Mouse (Mus musculus) limb, embryonic 14.5 days (tissue): Measurements from ENCODE around the gene Cxcl10. TPM values are rescaled to one million over a fixed set of nuclear protein-coding genes. Genes with fewer than 3 reads are reported as not detected.

Experiments used
- ATAC-seq: fragments of 200-750 bp; cut with Nextera tagmentation; 2 replicates; pipeline ENCODE4 v1.8.0; 2017; ENCODE audit warnings: low read depth, moderate number of reproducible peaks, moderate TSS enrichment; ENCODE audit not compliant: low FRiP score
- DNase-seq: peaks from one replicate; pipeline ENCODE4 v3.0.0-alpha.2; 2015; ENCODE audit warnings: low spot score
- H3K27ac ChIP-seq: fragments of 300-500 bp; sonication (generic); replicated peaks from 2 replicates; pipeline ENCODE4 v1.5.1; 2014; ENCODE audit warnings: low read depth, mild to moderate bottlenecking, low read length, moderate library complexity, mixed read lengths
- H3K27me3 ChIP-seq: fragments of 300-500 bp; sonication (generic); 2 replicates; pipeline ENCODE4 v1.6.1; 2014; ENCODE audit warnings: low read length, mixed read lengths; ENCODE audit not compliant: control insufficient read depth, insufficient read depth
- H3K36me3 ChIP-seq: fragments of 300-500 bp; sonication (generic); 2 replicates; pipeline ENCODE4 v1.6.1; 2014; ENCODE audit warnings: mild to moderate bottlenecking, low read length, moderate library complexity, mixed read lengths; ENCODE audit not compliant: control insufficient read depth, insufficient read depth
- H3K4me1 ChIP-seq: fragments of 300-500 bp; sonication (generic); 2 replicates; pipeline ENCODE4 v1.6.1; 2014; ENCODE audit warnings: antibody characterized with exemption, low read length, mixed read lengths; ENCODE audit not compliant: control insufficient read depth, insufficient read depth
- H3K4me2 ChIP-seq: fragments of 300-500 bp; sonication (generic); replicated peaks from 2 replicates; pipeline ENCODE4 v1.6.1; 2014; ENCODE audit warnings: low read depth, mild to moderate bottlenecking, low read length, moderate library complexity; ENCODE audit not compliant: severe bottlenecking
- H3K4me3 ChIP-seq: fragments of 300-500 bp; sonication (generic); replicated peaks from 2 replicates; pipeline ENCODE4 v1.5.1; 2014; ENCODE audit warnings: low read length
- H3K9ac ChIP-seq: fragments of 300-500 bp; sonication (generic); 2 replicates; pipeline ENCODE4 v1.6.1; 2014; ENCODE audit warnings: mild to moderate bottlenecking, low read depth, low read length, moderate library complexity; ENCODE audit not compliant: severe bottlenecking
- H3K9me3 ChIP-seq: fragments of 300-500 bp; sonication (generic); 2 replicates; pipeline ENCODE4 v1.6.1; 2016; ENCODE audit warnings: low read length; ENCODE audit not compliant: control insufficient read depth
- POLR2A ChIP-seq: fragments of 200-500 bp; IDR thresholded peaks from 2 replicates; pipeline ENCODE4 v1.8.0; 2012; ENCODE audit warnings: inconsistent platforms, mild to moderate bottlenecking, moderate library complexity, borderline replicate concordance; ENCODE audit not compliant: insufficient read depth, insufficient read length; ENCODE audit errors: extremely low read depth
- WGBS: fragments of 180-500 bp; shearing (Covaris S2); extraction: QIAGEN DNeasy Blood & Tissue Kit; methylation state at CpG from one replicate; pipeline ENCODE4 v1.1.7; 2014; 5-methylcytosine and 5-hydroxymethylcytosine counted together
- polyA plus RNA-seq, 2 experiments: library from polyadenylated mRNA; depleted of rRNA in 1 of 2; stranded (reverse) in 1 of 2; unstranded in 1 of 2; fragments of >200 nt; fragmentation: Nextera tagmentation in 1 of 2; extraction: Ambion mirVana in 1 of 2; gene quantifications; 2 replicates each; pipeline versions ENCODE4 v1.2.1 to v1.2.3; 2012 to 2014

Cxcl10 gene
- polyA plus RNA-seq, 2 experiments: 0.51 to 1.4 TPM

- no peak overlapping the region for H3K27ac ChIP-seq
- no peak overlapping the region for H3K9ac ChIP-seq
- peaks cover 6% of the 10 kb centered on the region; the same call in 1 of the 2 replicates for H3K4me1 ChIP-seq
- H3K36me3 ChIP-seq: no peaks in the 10 kb centered on the region
- H3K4me2 ChIP-seq: no peak overlapping the region
- no peak for DNase-seq
- 79% methylated on average over 8 of the region's 8 CpGs for WGBS
- TF ChIP-seq POLR2A: no peak
- no peak for ATAC-seq
- H3K4me3 ChIP-seq: no peak overlapping the region
- H3K27me3 ChIP-seq: peaks cover 18% of the 10 kb centered on the region; the same call in 1 of the 2 replicates
- no peaks in the 10 kb centered on the region for H3K9me3 ChIP-seq
Measured at GRCm38 (mm10) chr5:92390615-92391014, 41.9 kb upstream of the Cxcl10 start.

- 86% methylated on average over 2 of the region's 2 CpGs for WGBS
Measured at GRCm38 (mm10) chr5:92389977-92390376, 41.3 kb upstream of the Cxcl10 start.

GRCm38 (mm10) chr5:92387433-92387832 is 38.7 kb upstream of the Cxcl10 start:
- no peak for ATAC-seq
- WGBS: 71% methylated on average over 11 of the region's 11 CpGs
- Histone ChIP-seq H3K36me3 (no peaks in the 10 kb centered on the region), H3K9ac (no peak overlapping the region), H3K27ac (no peak overlapping the region), H3K27me3 (peaks cover 13% of the 10 kb centered on the region; the same call in 1 of the 2 replicates), H3K4me1 (peaks cover 6% of the 10 kb centered on the region; the same call in 1 of the 2 replicates), H3K4me3 (no peak overlapping the region), H3K9me3 (no peaks in the 10 kb centered on the region), H3K4me2 (no peak overlapping the region)
- no peak for TF ChIP-seq POLR2A
- no peak for DNase-seq

More at GRCm38 (mm10) chr5:92389977-92390376, 41.3 kb upstream of the Cxcl10 start:
- H3K36me3 ChIP-seq: no peaks in the 10 kb centered on the region
- H3K27me3 ChIP-seq: peaks cover 18% of the 10 kb centered on the region; the same call in 1 of the 2 replicates
- H3K27ac ChIP-seq: no peak overlapping the region
- no peak for DNase-seq
- H3K4me2 ChIP-seq: no peak overlapping the region
- no peak for ATAC-seq
- peaks cover 6% of the 10 kb centered on the region; the same call in 1 of the 2 replicates for H3K4me1 ChIP-seq
- no peak for TF ChIP-seq POLR2A
- H3K9me3 ChIP-seq: no peaks in the 10 kb centered on the region
- H3K9ac ChIP-seq: no peak overlapping the region
- H3K4me3 ChIP-seq: no peak overlapping the region

- Histone ChIP-seq H3K27me3 (peaks cover 5% of the 10 kb centered on the region; the same call in 1 of the 2 replicates), H3K27ac (no peak overlapping the region), H3K36me3 (no peaks in the 10 kb centered on the region), H3K9me3 (no peaks in the 10 kb centered on the region), H3K4me1 (peaks cover 6% of the 10 kb centered on the region; the same call in 1 of the 2 replicates), H3K9ac (no peak overlapping the region), H3K4me3 (no peak overlapping the region), H3K4me2 (no peak overlapping the region)
- ATAC-seq: no peak
- no peak for TF ChIP-seq POLR2A
- no peak for DNase-seq
- 25% methylated on average over 6 of the region's 6 CpGs for WGBS
Measured at GRCm38 (mm10) chr5:92386643-92387042, 38.0 kb upstream of the Cxcl10 start.

GRCm38 (mm10) chr5:92386102-92386501 is 37.4 kb upstream of the Cxcl10 start:
- Histone ChIP-seq H3K4me2 (no peak overlapping the region), H3K9me3 (no peaks in the 10 kb centered on the region), H3K36me3 (no peaks in the 10 kb centered on the region), H3K27ac (no peak overlapping the region), H3K9ac (no peak overlapping the region), H3K27me3 (no peaks in the 10 kb centered on the region; the same call in 1 of the 2 replicates), H3K4me1 (peaks cover 6% of the 10 kb centered on the region; the same call in 1 of the 2 replicates), H3K4me3 (no peak overlapping the region)
- TF ChIP-seq POLR2A: no peak
- ATAC-seq: no peak
- DNase-seq: no peak
- 87% methylated on average over 5 of the region's 5 CpGs for WGBS
